Mouse (Mus musculus) heart, postnatal 0 days (tissue): ENCODE results near the gene Kdm2b. TPM values are rescaled to one million over a fixed set of nuclear protein-coding genes. Genes with fewer than 3 reads are reported as not detected.
A peak's percentile ranks its signal among the peaks of the same experiment; 100 is the strongest.

ENCODE experiments used
- ATAC-seq: fragments of 200-750 bp; cut with Nextera tagmentation; 2 replicates; pipeline ENCODE4 v1.8.0; 2017; ENCODE audit warnings: low read depth, moderate number of reproducible peaks, moderate library complexity; ENCODE audit not compliant: insufficient read depth
- DNase-seq: peaks from one replicate; pipeline ENCODE4 v3.0.0-alpha.2; 2016; ENCODE audit warnings: low spot score
- H3K27ac ChIP-seq: fragments of 300-500 bp; sonication (generic); 2 replicates; pipeline ENCODE4 v1.5.1; 2014; ENCODE audit warnings: low read depth, mild to moderate bottlenecking
- H3K27me3 ChIP-seq: fragments of 300-500 bp; sonication (generic); 2 replicates; pipeline ENCODE4 v1.6.1; 2014; ENCODE audit warnings: low read length, mixed read lengths; ENCODE audit not compliant: control insufficient read depth, insufficient read depth
- H3K36me3 ChIP-seq: fragments of 300-500 bp; sonication (generic); replicated peaks from 2 replicates; pipeline ENCODE4 v1.6.1; 2014; ENCODE audit warnings: low read length, mixed read lengths; ENCODE audit not compliant: control insufficient read depth, insufficient read depth
- H3K4me1 ChIP-seq: fragments of 300-500 bp; sonication (generic); 2 replicates; pipeline ENCODE4 v1.6.1; 2014; ENCODE audit warnings: antibody characterized with exemption; ENCODE audit not compliant: control insufficient read depth, insufficient read depth
- H3K4me2 ChIP-seq: fragments of 300-500 bp; sonication (generic); 2 replicates; pipeline ENCODE4 v1.6.1; 2014; ENCODE audit warnings: low read depth, mild to moderate bottlenecking, low read length, moderate library complexity
- H3K4me3 ChIP-seq: fragments of 300-500 bp; sonication (generic); 2 replicates; pipeline ENCODE4 v1.5.1; 2014; ENCODE audit warnings: low read depth, low read length
- H3K9ac ChIP-seq: fragments of 300-500 bp; sonication (generic); replicated peaks from 2 replicates; pipeline ENCODE4 v1.6.1; 2014; ENCODE audit warnings: low read depth, low read length, mixed read lengths
- H3K9me3 ChIP-seq: fragments of 300-500 bp; sonication (generic); replicated peaks from 2 replicates; pipeline ENCODE4 v1.6.1; 2016; ENCODE audit warnings: low read length; ENCODE audit not compliant: control insufficient read depth
- CTCF ChIP-seq: IDR thresholded peaks from 2 replicates; pipeline ENCODE4 v1.5.1; 2016; ENCODE audit warnings: antibody characterized with exemption, control low read depth, low read depth
- EP300 ChIP-seq: IDR thresholded peaks from 2 replicates; pipeline ENCODE4 v1.6.1; 2016; ENCODE audit warnings: antibody characterized with exemption, low read depth
- WGBS: fragments of 180-500 bp; shearing (Covaris S2); extraction: QIAGEN DNeasy Blood & Tissue Kit; methylation state at CpG from one replicate; pipeline ENCODE4 v1.1.7; 2014; 5-methylcytosine and 5-hydroxymethylcytosine counted together
- polyA plus RNA-seq: library from polyadenylated mRNA; unstranded; fragments of >200 nt; fragmentation: Nextera tagmentation; extraction: Ambion mirVana; gene quantifications from 2 replicates; pipeline ENCODE4 v1.2.1, GENCODE M21; 2015
- total RNA-seq: library from RNA; depleted of rRNA; stranded (reverse); fragments of >200 nt; gene quantifications from 2 replicates; pipeline ENCODE4 v1.2.3, GENCODE M21; 2014; ENCODE audit warnings: low replicate concordance

The Kdm2b gene
- total and polyA plus RNA-seq, 2 experiments from 2014 or later: 14.7 to 29.3 TPM

GRCm38 (mm10) chr5:123024312-123024711 lies 34.7 kb upstream of the Kdm2b start:
- TF ChIP-seq CTCF: no peak
- TF ChIP-seq EP300: no peak
- Histone ChIP-seq H3K4me2 (no peak overlapping the region), H3K9ac (no peak overlapping the region), H3K4me1 (peaks cover 19% of the 10 kb centered on the region), H3K27me3 (no peaks in the 10 kb centered on the region), H3K27ac (no peak overlapping the region), H3K36me3 (peaks cover 7% of the 10 kb centered on the region; the same call in 1 of the 2 replicates), H3K4me3 (no peak overlapping the region), H3K9me3 (no peaks in the 10 kb centered on the region)
- no peak for DNase-seq
- no peak for ATAC-seq
- WGBS: 86% methylated on average over 6 of the region's 6 CpGs

- H3K4me2 ChIP-seq: no peak overlapping the region
- ATAC-seq (peak; percentile 28; the same call in 1 of the 2 replicates), DNase-seq (peak; percentile 30)
- H3K27me3 ChIP-seq: no peaks in the 10 kb centered on the region
- no peaks in the 10 kb centered on the region for H3K9me3 ChIP-seq
- H3K9ac ChIP-seq: no peak overlapping the region
- no peak overlapping the region for H3K4me3 ChIP-seq
- 57% methylated on average over 6 of the region's 6 CpGs for WGBS
- H3K36me3 ChIP-seq: no peaks in the 10 kb centered on the region
- H3K4me1 ChIP-seq: peaks cover 27% of the 10 kb centered on the region
- H3K27ac ChIP-seq: no peak overlapping the region
- no peak for TF ChIP-seq EP300
These were observed 33.4 kb upstream of the Kdm2b start for GRCm38 (mm10) chr5:123023049-123023448.

- H3K4me2 ChIP-seq: no peak overlapping the region
- no peaks in the 10 kb centered on the region for H3K36me3 ChIP-seq
- 85% methylated on average over 7 of the region's 7 CpGs for WGBS
- ATAC-seq (no peak), DNase-seq (no peak)
- peaks cover 28% of the 10 kb centered on the region for H3K4me1 ChIP-seq
- H3K4me3 ChIP-seq: no peak overlapping the region
- H3K9me3 ChIP-seq: no peaks in the 10 kb centered on the region
- H3K27ac ChIP-seq: no peak overlapping the region
- TF ChIP-seq CTCF (no peak), EP300 (no peak)
- no peak overlapping the region for H3K9ac ChIP-seq
- no peaks in the 10 kb centered on the region for H3K27me3 ChIP-seq
These were observed 31.8 kb upstream of the Kdm2b start for GRCm38 (mm10) chr5:123021438-123021837.

GRCm38 (mm10) chr5:123020426-123020825 lies 30.8 kb upstream of the Kdm2b start:
- H3K27me3 ChIP-seq: no peaks in the 10 kb centered on the region
- H3K4me2 ChIP-seq: no peak overlapping the region
- DNase-seq (no peak), ATAC-seq (no peak)
- no peak overlapping the region for H3K4me3 ChIP-seq
- H3K4me1 ChIP-seq: peaks cover 35% of the 10 kb centered on the region
- H3K9me3 ChIP-seq: no peaks in the 10 kb centered on the region
- no peak for TF ChIP-seq EP300
- TF ChIP-seq CTCF: no peak
- H3K27ac ChIP-seq: 0 out of 2 replicates have a peak overlapping the region, but pooled peaks have one; percentile 30
- WGBS: 91% methylated on average over 5 of the region's 5 CpGs
- H3K36me3 ChIP-seq: no peaks in the 10 kb centered on the region
- H3K9ac ChIP-seq: no peak overlapping the region

DNA sequence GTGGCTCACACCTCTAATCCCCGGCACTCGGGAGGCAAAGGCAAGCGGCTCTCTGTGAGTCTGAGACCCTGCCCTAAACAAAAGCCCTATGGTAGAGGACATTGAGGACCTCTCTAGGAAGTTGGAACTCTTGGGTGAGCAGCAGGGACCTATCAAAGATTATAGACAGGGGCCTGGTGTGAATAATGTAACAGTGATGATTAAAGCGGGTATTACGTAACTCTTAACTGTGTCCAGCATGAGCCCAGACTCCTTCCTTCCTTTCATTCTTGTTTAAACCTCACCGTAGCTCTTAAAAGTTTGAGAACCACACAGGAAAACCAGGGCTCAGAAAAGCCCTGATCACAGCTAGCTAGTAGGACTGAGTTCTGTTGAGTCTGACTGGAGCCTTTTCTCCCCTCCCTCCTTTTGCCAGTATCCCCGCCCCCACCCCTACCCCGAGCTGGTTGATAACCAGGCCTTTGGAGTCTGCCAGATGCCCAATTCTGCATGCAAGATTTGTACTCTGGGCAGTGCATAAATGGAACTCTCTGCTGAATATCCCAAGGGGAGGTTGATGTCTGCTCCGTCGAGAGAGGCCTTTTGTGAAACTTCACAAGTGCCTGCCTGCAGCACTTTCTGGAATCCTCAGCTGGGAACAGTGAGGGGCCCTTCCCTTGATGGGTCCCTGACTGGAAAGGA lies 29.9 kb upstream of the Kdm2b start:
- no peak for TF ChIP-seq EP300
- TF ChIP-seq CTCF: no peak
- H3K4me3 ChIP-seq: no peak overlapping the region
- H3K27me3 ChIP-seq: no peaks in the 10 kb centered on the region
- H3K9me3 ChIP-seq: no peaks in the 10 kb centered on the region
- DNase-seq (peak; percentile 58), ATAC-seq (no peak)
- peak overlapping the region; percentile 26 for H3K4me2 ChIP-seq
- no peak overlapping the region; the same call in 1 of the 2 replicates for H3K9ac ChIP-seq
- H3K36me3 ChIP-seq: no peaks in the 10 kb centered on the region
- 24% methylated on average over 10 of the region's 10 CpGs for WGBS
- H3K27ac ChIP-seq: peak overlapping the region; percentile 78
- peaks cover 36% of the 10 kb centered on the region for H3K4me1 ChIP-seq

DNA sequence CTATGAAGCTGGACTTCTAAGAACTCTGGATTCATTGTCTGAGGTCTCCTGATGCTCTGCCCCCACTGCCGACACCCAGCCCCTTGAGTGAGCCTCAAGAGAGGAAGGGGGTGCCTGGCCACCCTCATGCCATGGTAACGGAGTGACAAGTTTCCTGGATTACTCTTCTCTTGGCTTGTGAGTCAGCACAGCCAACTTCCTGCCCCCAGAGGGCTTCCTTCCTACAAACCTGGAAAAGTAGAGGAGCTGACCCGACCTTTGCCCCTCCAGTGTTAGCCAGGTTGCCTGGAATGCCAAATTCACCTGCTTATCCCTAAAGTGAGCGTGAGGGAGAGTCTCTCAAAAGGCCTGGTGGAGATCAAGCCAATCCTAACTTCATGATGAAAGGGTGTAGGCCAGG lies 27.9 kb upstream of the Kdm2b start:
- Histone ChIP-seq H3K27me3 (no peaks in the 10 kb centered on the region), H3K9ac (no peak overlapping the region), H3K27ac (no peak overlapping the region), H3K4me3 (no peak overlapping the region), H3K36me3 (no peaks in the 10 kb centered on the region), H3K9me3 (no peaks in the 10 kb centered on the region), H3K4me1 (peaks cover 34% of the 10 kb centered on the region), H3K4me2 (0 out of 2 replicates have a peak overlapping the region, but pooled peaks have one; percentile 68)
- no peak; the same call in 1 of the 2 replicates for TF ChIP-seq CTCF
- no peak for TF ChIP-seq EP300
- ATAC-seq: no peak
- 62% methylated on average over 4 of the region's 4 CpGs for WGBS
- DNase-seq: no peak
